Mouse (Mus musculus) heart, postnatal 0 days (tissue): ENCODE data around the gene Gm4792.

Experiments used
- CTCF ChIP-seq: IDR thresholded peaks from 2 replicates; pipeline ENCODE4 v1.5.1; 2016; ENCODE audit warnings: antibody characterized with exemption, control low read depth, low read depth
- EP300 ChIP-seq: IDR thresholded peaks from 2 replicates; pipeline ENCODE4 v1.6.1; 2016; ENCODE audit warnings: antibody characterized with exemption, low read depth

- TF ChIP-seq CTCF (no peak), EP300 (no peak)
Observed at GRCm38 (mm10) chr10:94299301-94299700, 798 bp upstream of the Gm4792 start.
